Mouse (Mus musculus): ENCODE measurements around the gene Slc12a9. TPM values are rescaled to one million over a fixed set of nuclear protein-coding genes. Genes with fewer than 3 reads are reported as not detected.

The Slc12a9 gene
- polyA plus RNA-seq, 1 experiment = 24.1 TPM

DNA sequence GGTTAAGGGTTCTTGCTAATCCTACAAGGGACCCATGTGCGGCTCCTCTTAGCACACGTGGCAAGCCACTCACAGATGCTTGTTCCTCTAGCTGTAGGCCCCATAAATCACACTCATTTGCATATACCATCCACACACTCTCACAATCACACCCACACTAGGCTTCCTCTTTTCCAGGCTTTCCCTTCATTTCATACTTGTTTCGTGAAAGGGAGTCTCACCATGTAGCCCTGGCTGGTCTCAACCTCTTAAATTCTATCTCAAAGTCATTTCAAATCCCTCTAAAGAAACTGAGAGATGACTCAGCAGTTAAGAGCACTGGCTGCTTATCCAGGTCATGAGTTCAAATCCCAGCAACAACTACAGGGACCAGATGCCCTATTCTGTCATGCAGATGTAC, 27.6 kb downstream of the Slc12a9 start:
- TF ChIP-seq POLR2A (IDR thresholded peaks at IDR 0.05; ENCODE audit: borderline replicate concordance, extremely low read depth, low read depth, low read length) (no peak), CTCF (IDR thresholded peaks at IDR 0.05; ENCODE audit: insufficient read depth, low read length) (no peak)
- peaks cover 9% of the 10 kb centered on the region for H3K4me1 ChIP-seq (ENCODE audit: control insufficient read depth, insufficient read depth, low read length)
- DNase-seq = no peak
- 48% methylated on average over 3 of the region's 3 CpGs for WGBS
- no peak overlapping the region for H3K4me3 ChIP-seq (replicated peaks; ENCODE audit: extremely low read depth, low read depth, low read length)

DNA sequence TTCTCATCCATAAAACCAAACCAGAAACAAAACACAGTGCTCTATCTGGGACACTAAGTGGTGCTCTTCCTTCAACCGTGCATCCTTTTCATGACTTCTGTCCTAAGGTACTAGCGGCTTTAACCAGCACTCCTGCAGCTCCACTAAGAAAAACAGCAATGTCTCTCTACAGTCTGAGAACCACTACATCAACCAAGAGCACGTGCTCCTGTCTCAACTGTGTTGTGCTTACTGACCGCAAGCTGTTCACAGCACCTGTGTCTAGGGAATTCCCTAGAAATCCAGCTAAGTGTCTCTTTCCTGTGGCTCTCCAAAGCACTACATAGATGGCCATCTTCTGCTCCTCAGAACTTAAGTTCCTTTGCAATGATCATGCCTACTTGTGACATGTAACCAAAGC, 28.6 kb downstream of the Slc12a9 start:
- H3K4me3 ChIP-seq (replicated peaks; ENCODE audit: extremely low read depth, low read depth, low read length) = no peak overlapping the region
- DNase-seq = no peak
- TF ChIP-seq CTCF (IDR thresholded peaks at IDR 0.05; ENCODE audit: insufficient read depth, low read length) (no peak), POLR2A (IDR thresholded peaks at IDR 0.05; ENCODE audit: borderline replicate concordance, extremely low read depth, low read depth, low read length) (no peak)
- WGBS = 43% methylated on average over 4 of the region's 4 CpGs
- peaks cover 9% of the 10 kb centered on the region for H3K4me1 ChIP-seq (ENCODE audit: control insufficient read depth, insufficient read depth, low read length)

DNA sequence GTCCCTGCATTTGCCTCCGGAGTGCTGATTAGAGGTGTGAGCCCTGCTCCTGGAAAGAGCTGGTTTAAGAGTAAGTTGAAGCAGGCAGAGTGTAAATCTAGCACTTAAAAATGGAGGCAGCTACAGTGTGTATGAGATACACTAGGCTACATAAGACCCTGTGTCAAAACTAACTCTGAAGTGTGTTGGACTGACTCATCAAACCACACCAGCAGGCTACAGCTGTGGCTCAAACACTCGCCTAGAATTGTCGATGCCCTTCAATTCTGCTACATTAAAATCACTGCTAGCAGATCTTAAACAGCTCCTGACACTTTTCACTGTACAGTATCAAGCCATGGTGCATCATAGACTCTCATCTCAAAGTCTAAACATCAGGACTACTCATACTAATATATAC, 29.2 kb downstream of the Slc12a9 start:
- peaks cover 9% of the 10 kb centered on the region for H3K4me1 ChIP-seq (ENCODE audit: control insufficient read depth, insufficient read depth, low read length)
- TF ChIP-seq CTCF (IDR thresholded peaks at IDR 0.05; ENCODE audit: insufficient read depth, low read length) = no peak
- no peak for TF ChIP-seq POLR2A (IDR thresholded peaks at IDR 0.05; ENCODE audit: borderline replicate concordance, extremely low read depth, low read depth, low read length)
- no peak for DNase-seq
- WGBS = 56% methylated on average over 3 of the region's 3 CpGs
- no peak overlapping the region for H3K4me3 ChIP-seq (replicated peaks; ENCODE audit: extremely low read depth, low read depth, low read length)

DNA sequence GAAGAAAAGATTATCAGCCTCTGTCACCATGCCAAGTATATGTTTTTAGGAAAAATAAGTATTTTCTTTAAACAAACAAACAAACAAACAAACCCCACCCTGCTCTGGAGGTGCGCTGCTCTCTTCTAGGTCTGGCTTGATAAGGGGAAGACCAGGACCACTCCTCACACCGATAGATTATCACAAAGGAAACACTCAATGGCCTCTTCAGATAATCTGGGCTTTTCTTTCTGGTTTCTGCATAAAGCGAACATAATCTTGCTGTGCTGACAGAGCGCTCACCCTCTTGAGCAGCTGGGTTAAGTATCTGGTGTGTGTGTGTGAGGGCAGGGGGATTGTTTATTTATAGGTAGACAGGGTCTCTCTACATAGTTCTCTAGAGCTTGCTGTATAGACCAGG, 29.8 kb downstream of the Slc12a9 start:
- 69% methylated on average over 4 of the region's 4 CpGs for WGBS
- peaks cover 9% of the 10 kb centered on the region for H3K4me1 ChIP-seq (ENCODE audit: control insufficient read depth, insufficient read depth, low read length)
- no peak for DNase-seq
- TF ChIP-seq POLR2A (IDR thresholded peaks at IDR 0.05; ENCODE audit: borderline replicate concordance, extremely low read depth, low read depth, low read length) (no peak), CTCF (IDR thresholded peaks at IDR 0.05; ENCODE audit: insufficient read depth, low read length) (no peak)
- no peak overlapping the region for H3K4me3 ChIP-seq (replicated peaks; ENCODE audit: extremely low read depth, low read depth, low read length)

DNA sequence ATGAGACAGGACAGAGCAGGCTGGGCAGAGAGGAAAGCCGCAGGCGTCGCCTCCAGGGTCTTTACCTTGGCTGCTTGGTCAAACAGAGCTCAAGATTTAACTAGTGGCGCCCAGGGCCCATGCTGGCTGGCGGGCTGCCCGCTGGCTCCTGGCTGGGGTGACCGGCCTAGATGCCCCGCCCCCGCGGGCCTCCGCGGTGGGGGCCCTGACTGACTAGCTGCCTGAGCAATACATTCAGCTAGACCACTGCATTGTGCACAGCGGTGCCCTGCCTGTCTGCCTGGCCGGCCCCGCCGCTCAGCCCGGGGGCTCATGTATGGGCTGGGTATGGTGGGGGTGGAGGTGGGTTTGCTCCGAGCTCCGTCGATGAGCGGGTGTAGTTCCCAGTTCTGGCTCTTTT, 32.1 kb downstream of the Slc12a9 start:
- Histone ChIP-seq H3K4me1 (ENCODE audit: control insufficient read depth, insufficient read depth, low read length) (peaks cover 5% of the 10 kb centered on the region; the same call in 1 of the 2 replicates), H3K4me3 (replicated peaks; ENCODE audit: extremely low read depth, low read depth, low read length) (no peak overlapping the region)
- DNase-seq = no peak
- 73% methylated on average over 21 of the region's 21 CpGs for WGBS
- TF ChIP-seq POLR2A (IDR thresholded peaks at IDR 0.05; ENCODE audit: borderline replicate concordance, extremely low read depth, low read depth, low read length) (no peak), CTCF (IDR thresholded peaks at IDR 0.05; ENCODE audit: insufficient read depth, low read length) (no peak)

DNA sequence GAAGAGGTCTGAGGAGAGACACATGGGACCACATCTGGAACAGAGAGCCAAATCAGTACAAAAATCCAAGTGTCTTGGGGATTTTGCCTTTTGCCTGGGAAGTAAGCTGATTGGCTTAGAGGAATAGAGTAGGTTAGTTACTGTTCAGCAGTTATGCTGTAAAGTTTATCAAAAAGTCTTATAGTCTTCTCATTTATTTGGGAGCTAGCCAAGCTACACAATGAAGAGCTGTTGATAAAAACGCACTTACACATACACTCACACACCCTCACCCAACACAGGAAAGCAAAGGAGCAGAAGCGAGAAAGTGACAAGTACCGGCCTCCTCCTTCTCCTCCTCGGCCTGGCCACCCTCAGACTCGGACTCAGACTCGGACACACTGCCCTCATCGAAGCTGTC, 34.2 kb downstream of the Slc12a9 start:
- no peaks in the 10 kb centered on the region for H3K4me1 ChIP-seq (ENCODE audit: control insufficient read depth, insufficient read depth, low read length)
- no peak for DNase-seq
- TF ChIP-seq POLR2A (IDR thresholded peaks at IDR 0.05; ENCODE audit: borderline replicate concordance, extremely low read depth, low read depth, low read length) (no peak), CTCF (IDR thresholded peaks at IDR 0.05; ENCODE audit: insufficient read depth, low read length) (no peak)
- H3K4me3 ChIP-seq (replicated peaks; ENCODE audit: extremely low read depth, low read depth, low read length) = no peak overlapping the region
- WGBS = 58% methylated on average over 7 of the region's 7 CpGs

DNA sequence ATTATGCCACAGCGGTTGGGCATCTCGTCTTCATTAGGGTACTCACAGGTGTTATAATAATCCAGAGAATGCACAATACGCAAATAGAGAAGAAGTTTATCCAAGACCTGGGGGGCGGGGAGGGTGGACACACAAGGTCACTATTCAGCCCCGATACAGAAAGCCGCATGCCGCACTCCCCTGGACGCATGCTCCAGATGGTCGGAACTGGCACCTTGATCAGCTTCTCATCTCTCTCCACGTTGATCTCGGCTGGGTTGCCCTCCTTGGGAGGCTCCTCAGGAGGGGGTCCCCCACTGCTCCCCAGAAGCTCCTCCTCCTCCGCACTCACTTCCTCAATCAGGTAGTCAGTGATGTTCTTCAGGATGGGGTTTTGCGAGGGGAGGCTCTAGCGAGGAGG, 36.3 kb downstream of the Slc12a9 start:
- DNase-seq = no peak
- TF ChIP-seq POLR2A (IDR thresholded peaks at IDR 0.05; ENCODE audit: borderline replicate concordance, extremely low read depth, low read depth, low read length) = no peak
- TF ChIP-seq CTCF (IDR thresholded peaks at IDR 0.05; ENCODE audit: insufficient read depth, low read length) = no peak
- Histone ChIP-seq H3K4me3 (replicated peaks; ENCODE audit: extremely low read depth, low read depth, low read length) (no peak overlapping the region), H3K4me1 (ENCODE audit: control insufficient read depth, insufficient read depth, low read length) (no peaks in the 10 kb centered on the region)
- 84% methylated on average over 14 of the region's 14 CpGs for WGBS

DNA sequence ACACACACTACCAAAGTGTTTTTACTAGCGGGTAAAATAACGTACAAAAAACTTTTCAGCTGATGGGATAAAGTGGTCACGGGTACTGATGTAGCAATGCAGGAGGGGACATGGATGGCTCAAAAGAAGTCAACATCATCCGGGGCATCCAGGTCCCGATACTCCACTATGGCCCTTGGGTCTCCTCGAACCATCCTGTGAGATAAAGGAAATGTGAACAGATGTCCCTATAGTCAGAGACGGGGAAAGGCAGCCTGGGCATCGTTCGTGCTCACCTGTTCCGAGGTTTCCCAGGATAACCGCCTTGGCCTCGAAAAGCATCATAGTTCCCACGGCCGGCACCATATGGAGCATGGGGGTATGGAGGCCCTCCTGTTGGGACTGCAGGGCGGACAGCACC, 37.7 kb downstream of the Slc12a9 start:
- WGBS = 91% methylated on average over 15 of the region's 15 CpGs
- Histone ChIP-seq H3K4me1 (ENCODE audit: control insufficient read depth, insufficient read depth, low read length) (no peaks in the 10 kb centered on the region), H3K4me3 (replicated peaks; ENCODE audit: extremely low read depth, low read depth, low read length) (no peak overlapping the region)
- DNase-seq = no peak
- TF ChIP-seq POLR2A (IDR thresholded peaks at IDR 0.05; ENCODE audit: borderline replicate concordance, extremely low read depth, low read depth, low read length) (no peak), CTCF (IDR thresholded peaks at IDR 0.05; ENCODE audit: insufficient read depth, low read length) (no peak)

DNA sequence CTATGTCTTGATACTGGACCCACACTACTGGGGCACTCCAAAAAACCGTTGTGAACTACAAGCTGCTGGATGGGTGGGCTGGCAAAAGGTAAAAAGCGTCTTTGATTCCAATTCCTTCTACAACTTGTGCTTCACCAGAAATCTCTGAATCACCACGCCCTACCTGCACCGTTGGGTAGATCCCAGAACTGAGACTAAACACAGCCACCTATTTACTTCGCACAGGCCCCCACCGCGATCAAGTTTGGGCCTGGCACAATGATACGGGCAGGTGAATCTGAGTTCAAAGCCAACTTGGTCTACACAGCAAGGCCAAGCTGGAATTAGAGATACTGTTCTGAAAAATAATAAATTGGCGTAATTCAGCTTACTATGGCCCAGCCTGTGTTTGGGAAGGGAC, 38.1 kb downstream of the Slc12a9 start:
- TF ChIP-seq CTCF (IDR thresholded peaks at IDR 0.05; ENCODE audit: insufficient read depth, low read length) (no peak), POLR2A (IDR thresholded peaks at IDR 0.05; ENCODE audit: borderline replicate concordance, extremely low read depth, low read depth, low read length) (no peak)
- WGBS = 82% methylated on average over 9 of the region's 9 CpGs
- Histone ChIP-seq H3K4me1 (ENCODE audit: control insufficient read depth, insufficient read depth, low read length) (no peaks in the 10 kb centered on the region), H3K4me3 (replicated peaks; ENCODE audit: extremely low read depth, low read depth, low read length) (no peak overlapping the region)
- no peak for DNase-seq

DNA sequence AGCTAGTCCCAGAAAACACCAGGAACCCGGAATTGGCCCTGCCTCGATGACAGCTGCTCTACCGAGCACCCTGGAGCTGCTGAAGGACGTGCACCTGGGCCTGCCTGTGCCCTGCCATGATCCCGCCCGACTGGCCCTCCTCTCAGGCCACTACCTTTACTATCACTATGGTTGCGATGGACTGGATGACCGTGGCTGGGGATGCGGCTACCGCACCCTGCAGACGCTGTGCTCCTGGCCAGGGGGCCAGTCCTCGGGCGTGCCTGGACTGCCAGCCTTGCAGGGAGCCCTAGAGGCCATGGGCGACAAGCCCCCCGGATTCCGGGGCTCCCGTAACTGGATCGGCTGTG, 38.7 kb downstream of the Slc12a9 start:
- no peak for DNase-seq
- TF ChIP-seq CTCF (IDR thresholded peaks at IDR 0.05; ENCODE audit: insufficient read depth, low read length) (no peak), POLR2A (IDR thresholded peaks at IDR 0.05; ENCODE audit: borderline replicate concordance, extremely low read depth, low read depth, low read length) (no peak)
- Histone ChIP-seq H3K4me1 (ENCODE audit: control insufficient read depth, insufficient read depth, low read length) (no peaks in the 10 kb centered on the region), H3K4me3 (replicated peaks; ENCODE audit: extremely low read depth, low read depth, low read length) (peak overlapping the region; percentile 67)
- WGBS = 9% methylated on average over 18 of the region's 18 CpGs
